In the genomic region with DNA sequence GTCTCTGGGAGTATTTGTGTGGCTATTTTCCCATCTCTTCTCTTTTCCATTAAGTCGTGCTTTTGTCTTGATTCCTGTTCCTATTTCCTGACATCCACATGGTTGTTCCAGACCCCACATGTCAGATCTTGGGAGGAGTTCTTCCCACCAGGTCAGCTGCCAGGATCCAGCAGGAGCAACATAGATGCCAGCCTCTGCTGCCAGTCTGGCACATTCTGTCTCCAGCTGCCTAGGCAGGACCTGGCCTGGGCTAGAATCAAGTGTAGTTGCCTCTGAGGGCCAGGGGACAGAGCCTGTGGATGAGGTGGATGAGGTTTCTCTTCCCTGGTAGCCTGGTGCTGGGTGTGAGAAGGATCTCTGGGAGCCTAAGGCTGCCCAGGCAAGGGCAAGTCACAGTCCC, we compare ENCODE assay signal across 17 mouse cellular contexts. TPM values are rescaled to one million over a fixed set of nuclear protein-coding genes. Genes with fewer than 3 reads are reported as not detected.
A peak's percentile ranks its signal among the peaks of the same experiment; 100 is the strongest.
DNase-seq lines count a peak whose midpoint lies in the region; ATAC-seq and TF ChIP-seq lines count a peak whose summit lies in the region.
"Had no signal": no experiment of that assay in that cellular context is flagged by ENCODE, and none has a peak within 500 bp of the region (broad histone marks: within the 10 kb centered on the region; RNA-seq: fewer than 3 reads in every experiment).

No protein-coding gene starts in this region.

- no peak overlapping the region for H3K4me3 ChIP-seq in layer of hippocampus, adult 2 months
- no peak overlapping the region for H3K4me3 ChIP-seq in midbrain, postnatal 0 days (ENCODE audit: low read depth, low read length)
- no peak overlapping the region for H3K4me3 ChIP-seq in midbrain, embryonic 16.5 days (ENCODE audit: low read depth, low read length)
- H3K4me3 ChIP-seq: embryonic facial prominence, embryonic 15.5 days; forebrain, embryonic 12.5 days; hindbrain, embryonic 15.5 days; limb, embryonic 12.5 days; liver, embryonic 15.5 days had no signal

- no peak for ATAC-seq in midbrain, postnatal 0 days (ENCODE audit: low FRiP score)
- ATAC-seq in midbrain, embryonic 16.5 days, result no peak

- no peaks in the 10 kb centered on the region for H3K27me3 ChIP-seq in midbrain, postnatal 0 days (ENCODE audit: insufficient read depth, low read length)
- no peaks in the 10 kb centered on the region for H3K27me3 ChIP-seq in midbrain, embryonic 16.5 days (ENCODE audit: control insufficient read depth, insufficient read depth, low read depth, low read length)
- H3K27me3 ChIP-seq: embryonic facial prominence, embryonic 15.5 days; forebrain, embryonic 12.5 days; hindbrain, embryonic 15.5 days; limb, embryonic 12.5 days; liver, embryonic 15.5 days had no signal

- DNase-seq in gastrocnemius, postnatal 25 days, result peak; percentile 58
- no peak for DNase-seq in gastrocnemius, adult 18-20 months (ENCODE audit: low spot score)
- DNase-seq in layer of hippocampus, adult 2 months (ENCODE audit: low spot score in 2 of 2), result no peak
- DNase-seq in layer of hippocampus, postnatal 25 days (ENCODE audit: extremely low spot score in 1 of 2, low spot score in 1 of 2), result no peak
- peak; percentile 15 for DNase-seq in midbrain, postnatal 0 days (ENCODE audit: low spot score)
- no peak for DNase-seq in spleen, adult 18-20 months
- DNase-seq: adrenal gland, adult 2 months; kidney, adult 18-20 months; kidney, postnatal 36 days; thymus, adult 2 months had no signal

- H3K27ac ChIP-seq in layer of hippocampus, adult 2 months, result peak overlapping the region; percentile 19; the same call in 1 of the 2 replicates
- no peak overlapping the region for H3K27ac ChIP-seq in midbrain, postnatal 0 days (ENCODE audit: low read depth, low read length)
- H3K27ac ChIP-seq in midbrain, embryonic 16.5 days (ENCODE audit: low read length), result no peak overlapping the region
- H3K27ac ChIP-seq: embryonic facial prominence, embryonic 15.5 days; hindbrain, embryonic 15.5 days; limb, embryonic 12.5 days; liver, embryonic 15.5 days had no signal

- H3K9ac ChIP-seq in midbrain, postnatal 0 days (replicated peaks; ENCODE audit: low read length, poor library complexity, severe bottlenecking), result no peak overlapping the region
- H3K9ac ChIP-seq in midbrain, embryonic 16.5 days (ENCODE audit: low read depth, low read length), result no peak overlapping the region
- H3K9ac ChIP-seq: embryonic facial prominence, embryonic 15.5 days; forebrain, embryonic 12.5 days; hindbrain, embryonic 15.5 days; limb, embryonic 12.5 days; liver, embryonic 15.5 days had no signal

- 75% methylated on average over 1 of the region's 1 CpGs for WGBS in midbrain, postnatal 0 days
- WGBS in midbrain, embryonic 16.5 days, result 86% methylated on average over 1 of the region's 1 CpGs

- TF ChIP-seq CTCF in layer of hippocampus, adult 2 months (conservative IDR thresholded peaks at IDR 0.05), result no peak
- no peak for TF ChIP-seq CTCF in midbrain, postnatal 0 days (IDR thresholded peaks at IDR 0.05)

- H3K9me3 ChIP-seq in midbrain, postnatal 0 days (ENCODE audit: low read length), result no peaks in the 10 kb centered on the region
- H3K9me3 ChIP-seq in midbrain, embryonic 16.5 days (replicated peaks; ENCODE audit: control insufficient read depth, low read length, poor library complexity, severe bottlenecking), result no peaks in the 10 kb centered on the region
- H3K9me3 ChIP-seq: embryonic facial prominence, embryonic 15.5 days; forebrain, embryonic 12.5 days; hindbrain, embryonic 15.5 days; limb, embryonic 12.5 days; liver, embryonic 15.5 days had no signal

- H3K4me1 ChIP-seq in midbrain, postnatal 0 days (ENCODE audit: insufficient read depth, low read length), result peaks cover 11% of the 10 kb centered on the region; the same call in 1 of the 2 replicates
- peaks cover 21% of the 10 kb centered on the region for H3K4me1 ChIP-seq in midbrain, embryonic 16.5 days (ENCODE audit: control insufficient read depth, insufficient read depth, low read length)

- H3K36me3 ChIP-seq in midbrain, postnatal 0 days (ENCODE audit: insufficient read depth, low read length), result peaks cover 45% of the 10 kb centered on the region
- H3K36me3 ChIP-seq in midbrain, embryonic 16.5 days (ENCODE audit: control insufficient read depth, insufficient read depth, low read length), result peaks cover 40% of the 10 kb centered on the region

- no peak overlapping the region for H3K4me2 ChIP-seq in midbrain, postnatal 0 days (ENCODE audit: low read depth, low read length, poor library complexity, severe bottlenecking)
- H3K4me2 ChIP-seq in midbrain, embryonic 16.5 days (ENCODE audit: low read length), result no peak overlapping the region
- H3K4me2 ChIP-seq: embryonic facial prominence, embryonic 15.5 days; forebrain, embryonic 12.5 days; heart, embryonic 11.5 days; hindbrain, embryonic 15.5 days; limb, embryonic 12.5 days; liver, embryonic 15.5 days had no signal

RNA-seq across cellular contexts. Expression of a gene that starts 5.0 kb away (rescaled TPM):
- 10 to 100 TPM; 37.4 to 43.0 TPM for total RNA-seq in gastrocnemius, postnatal 25 days (2021)
- total RNA-seq in gastrocnemius, adult 18-20 months (2021), result 10 to 100 TPM; 49.3 to 51.1 TPM
- 100 to 1,000 TPM; 170 TPM for total RNA-seq in layer of hippocampus, adult 2 months (2021)
- total RNA-seq in layer of hippocampus, postnatal 25 days (2021), result 100 to 1,000 TPM; 165 to 189 TPM
- 139 and 153 TPM in 2 replicates for total RNA-seq in midbrain, postnatal 0 days (2014; rRNA removed)
- polyA plus RNA-seq in midbrain, postnatal 0 days (2015; fragmentation: Nextera tagmentation; extraction: Ambion mirVana), result 33.7 and 36.0 TPM in 2 replicates
- polyA plus RNA-seq in midbrain, embryonic 16.5 days (2015; fragmentation: Nextera tagmentation; extraction: Ambion mirVana), result 30.2 and 33.4 TPM in 2 replicates

RNA-seq across cellular contexts. Expression of a gene that starts 21.4 kb away (rescaled TPM):
- 100 to 1,000 TPM; 197 to 277 TPM for total RNA-seq in gastrocnemius, postnatal 25 days (2021)
- total RNA-seq in gastrocnemius, adult 18-20 months (2021), result 100 to 1,000 TPM; 185 to 242 TPM
- 1,000 to 10,000 TPM; 1,589 to 1,677 TPM for total RNA-seq in layer of hippocampus, adult 2 months (2021)
- total RNA-seq in layer of hippocampus, postnatal 25 days (2021), result 1,000 to 10,000 TPM; 1,673 to 1,893 TPM
- 2,296 and 2,489 TPM in 2 replicates for total RNA-seq in midbrain, postnatal 0 days (2014; rRNA removed)
- 5,099 and 5,106 TPM in 2 replicates for polyA plus RNA-seq in midbrain, postnatal 0 days (2015; fragmentation: Nextera tagmentation; extraction: Ambion mirVana)
- 3,917 and 4,008 TPM in 2 replicates for polyA plus RNA-seq in midbrain, embryonic 16.5 days (2015; fragmentation: Nextera tagmentation; extraction: Ambion mirVana)

RNA-seq across cellular contexts. Expression of a gene that starts 50.4 kb away (rescaled TPM):
- total RNA-seq in gastrocnemius, postnatal 25 days (2021), result 10 to 100 TPM; 44.6 TPM
- 10 to 100 TPM; 61.3 to 63.7 TPM for total RNA-seq in gastrocnemius, adult 18-20 months (2021)
- 10 to 100 TPM; 43.6 to 47.3 TPM for total RNA-seq in layer of hippocampus, adult 2 months (2021)
- total RNA-seq in layer of hippocampus, postnatal 25 days (2021), result 10 to 100 TPM; 40.9 to 42.0 TPM
- total RNA-seq in midbrain, postnatal 0 days (2014; rRNA removed), result 46.2 and 57.2 TPM in 2 replicates
- 133 and 142 TPM in 2 replicates for polyA plus RNA-seq in midbrain, postnatal 0 days (2015; fragmentation: Nextera tagmentation; extraction: Ambion mirVana)
- 203 and 224 TPM in 2 replicates for polyA plus RNA-seq in midbrain, embryonic 16.5 days (2015; fragmentation: Nextera tagmentation; extraction: Ambion mirVana)

Comparison
In these comparisons a context has a peak if more than half of its experiments do, and no peak if none do; other contexts are left out.
1. DNase-seq: peak in gastrocnemius, postnatal 25 days (single experiment) and midbrain, postnatal 0 days (single experiment); none in gastrocnemius, adult 18-20 months (single experiment), layer of hippocampus, adult 2 months (0 of 2), layer of hippocampus, postnatal 25 days (0 of 2) and spleen, adult 18-20 months (0 of 2).